Mouse (Mus musculus) G1E (cell line): ENCODE measurements around the gene Rassf1. TPM values are rescaled to one million over a fixed set of nuclear protein-coding genes. Genes with fewer than 3 reads are reported as not detected.
A peak's percentile ranks its signal among the peaks of the same experiment; 100 is the strongest.

Source experiments
- ATAC-seq: 2 replicates; pipeline ENCODE4 v1.8.0; 2016; ENCODE audit warnings: mild to moderate bottlenecking; ENCODE audit not compliant: insufficient number of reproducible peaks, poor library complexity, low FRiP score, severe bottlenecking; ENCODE audit errors: extremely low read depth
- DNase-seq: peaks from one replicate; pipeline ENCODE4 v3.0.0; 2012; ENCODE audit warnings: low spot score
- H3K27me3 ChIP-seq: 2 replicates; pipeline ENCODE4 v1.6.1; 2012; ENCODE audit warnings: mild to moderate bottlenecking, low read length, inconsistent platforms; ENCODE audit not compliant: insufficient read depth
- H3K36me3 ChIP-seq: replicated peaks from 2 replicates; pipeline ENCODE3; 2012; ENCODE audit warnings: mild to moderate bottlenecking, inconsistent platforms
- H3K4me1 ChIP-seq: 2 replicates; pipeline ENCODE4 v1.6.1; 2012; ENCODE audit warnings: low read depth, low read length, inconsistent platforms, mixed read lengths; ENCODE audit not compliant: insufficient read depth
- H3K4me3 ChIP-seq: 2 replicates; pipeline ENCODE4 v1.5.1; 2012; ENCODE audit warnings: low read depth, mild to moderate bottlenecking, inconsistent platforms, low read length, moderate library complexity, mixed read lengths
- H3K9me3 ChIP-seq: replicated peaks from 2 replicates; pipeline ENCODE4 v1.6.1; 2012; ENCODE audit warnings: inconsistent platforms
- CTCF ChIP-seq: IDR thresholded peaks from 2 replicates; pipeline ENCODE4 v1.5.1; 2012; ENCODE audit warnings: low read depth, low read length, inconsistent platforms, mixed read lengths
- GATA1 ChIP-seq: IDR thresholded peaks from 2 replicates; pipeline ENCODE4 v1.6.1; 2012; ENCODE audit warnings: borderline replicate concordance, low read length, inconsistent platforms, mixed read lengths
- GATA2 ChIP-seq: IDR thresholded peaks from 2 replicates; pipeline ENCODE4 v1.6.1; 2012; ENCODE audit warnings: low read depth, low read length, inconsistent platforms, borderline replicate concordance
- POLR2AphosphoS5 ChIP-seq: IDR thresholded peaks from 2 replicates; pipeline ENCODE4 v1.6.1; 2012; ENCODE audit warnings: low read depth, low read length, inconsistent platforms; ENCODE audit not compliant: insufficient replicate concordance
- TAL1 ChIP-seq: conservative IDR thresholded peaks from 2 replicates; pipeline ENCODE4 v1.6.1; 2012; ENCODE audit warnings: low read depth, low read length, inconsistent platforms, mixed read lengths
- polyA plus RNA-seq: library from polyadenylated mRNA; stranded (reverse); fragments of >175 nt; gene quantifications from 2 replicates; pipeline ENCODE4 v1.2.3, GENCODE M21; 2012
- total RNA-seq, 2 experiments: library from RNA; stranded (forward) in 1 of 2; stranded (reverse) in 1 of 2; fragments of 200-1000 nt in 1 of 2; fragments of >200 nt in 1 of 2; fragmentation: Nextera tagmentation in 1 of 2; gene quantifications; 2 replicates each; pipeline ENCODE4 v1.2.3; 2014 to 2017

The Rassf1 gene
- total and polyA plus RNA-seq, 3 experiments = 12.1 to 29.5 (median 15.4) TPM

GRCm38 (mm10) chr9:107607653-107608245 is 56.4 kb downstream of the Rassf1 start:
- no peak for ATAC-seq
- TF ChIP-seq GATA1 = no peak
- no peaks in the 10 kb centered on the region for H3K36me3 ChIP-seq
- no peaks in the 10 kb centered on the region for H3K9me3 ChIP-seq
- peaks cover 58% of the 10 kb centered on the region for H3K27me3 ChIP-seq
- DNase-seq = no peak
- no peak overlapping the region for H3K4me3 ChIP-seq
- peaks cover 64% of the 10 kb centered on the region for H3K4me1 ChIP-seq

- DNase-seq (no peak), ATAC-seq (no peak)
- Histone ChIP-seq H3K27me3 (peaks cover 48% of the 10 kb centered on the region), H3K4me1 (peaks cover 66% of the 10 kb centered on the region), H3K36me3 (peaks cover 4% of the 10 kb centered on the region), H3K4me3 (no peak within 1 kb of the TSS), H3K9me3 (no peaks in the 10 kb centered on the region)
- no peak for TF ChIP-seq GATA2
- no peak for TF ChIP-seq POLR2AphosphoS5
- no peak for TF ChIP-seq CTCF
- TF ChIP-seq TAL1 = no peak
- no peak for TF ChIP-seq GATA1
Observed at GRCm38 (mm10) chr9:107608741-107609432, 57.5 kb downstream of the Rassf1 start, which contains the start of gene Sema3b. Gene Sema3b, minus strand, starts transcription at chr9:107609229.

DNA sequence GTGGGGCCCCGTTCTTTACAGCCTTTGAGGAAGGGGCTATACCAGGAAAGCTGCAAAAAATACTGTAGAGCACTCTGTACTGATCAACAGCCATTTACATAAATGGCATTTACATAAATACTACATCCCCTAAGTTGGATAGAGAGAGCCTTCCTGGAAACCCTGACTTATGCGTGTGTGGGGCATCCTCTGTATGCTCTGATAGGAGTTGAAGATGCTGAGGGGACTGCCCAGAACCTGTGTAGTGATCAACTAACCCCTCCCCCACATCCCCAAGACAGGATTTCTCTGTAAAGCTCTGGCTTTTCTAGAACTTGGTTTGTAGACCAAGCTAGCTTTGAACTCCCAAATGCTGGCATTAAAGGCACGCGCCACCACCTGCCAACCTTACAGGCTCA is 58.1 kb downstream of the Rassf1 start:
- peaks cover 43% of the 10 kb centered on the region for H3K27me3 ChIP-seq
- no peak overlapping the region for H3K4me3 ChIP-seq
- ATAC-seq = no peak
- peaks cover 9% of the 10 kb centered on the region for H3K36me3 ChIP-seq
- TF ChIP-seq TAL1 (no peak), GATA2 (no peak), GATA1 (no peak), CTCF (no peak), POLR2AphosphoS5 (no peak)
- H3K4me1 ChIP-seq = peaks cover 66% of the 10 kb centered on the region
- no peak for DNase-seq
- H3K9me3 ChIP-seq = no peaks in the 10 kb centered on the region

DNA sequence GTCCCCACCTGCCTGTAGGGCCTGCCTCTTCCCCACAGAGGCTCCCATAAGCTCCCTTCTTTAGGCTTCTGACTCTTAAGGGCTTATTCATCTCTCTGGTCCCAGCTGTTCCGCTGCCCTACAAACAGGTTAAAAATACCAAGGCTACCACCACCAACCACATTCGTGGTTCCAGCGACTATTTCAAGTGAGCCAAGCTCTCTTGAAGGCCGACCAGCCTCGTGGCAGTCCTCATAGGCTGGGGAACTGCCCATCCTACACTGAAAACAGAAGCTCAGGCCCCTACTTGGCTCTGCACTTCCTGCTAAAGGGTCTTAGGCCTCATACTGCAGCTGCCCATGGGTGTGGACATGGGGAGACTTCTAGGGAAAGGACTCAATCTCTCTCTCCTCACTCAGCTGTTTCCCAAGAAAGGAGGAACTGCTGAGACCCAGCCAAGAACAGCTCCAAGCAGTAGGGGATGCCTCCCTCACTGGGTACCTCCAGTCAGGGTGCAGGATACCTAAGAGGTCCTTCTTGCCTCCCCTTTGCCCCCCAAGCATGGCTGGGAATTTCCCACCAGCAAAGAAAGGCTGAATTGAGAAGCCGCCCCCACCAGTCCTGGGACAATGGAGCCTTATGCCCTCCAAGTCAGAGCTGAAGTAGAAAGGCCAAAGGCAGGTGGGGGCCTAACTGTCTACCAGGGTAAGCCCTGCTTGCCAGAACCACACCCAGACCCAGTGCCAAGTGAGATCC is 60.3 kb downstream of the Rassf1 start:
- no peak for TF ChIP-seq TAL1
- no peak for TF ChIP-seq GATA1
- no peak for TF ChIP-seq GATA2
- TF ChIP-seq CTCF = no peak
- TF ChIP-seq POLR2AphosphoS5 = no peak
- Histone ChIP-seq H3K4me3 (peak overlapping the region; percentile 68; the same call in 1 of the 2 replicates), H3K4me1 (peaks cover 51% of the 10 kb centered on the region), H3K27me3 (peaks cover 23% of the 10 kb centered on the region), H3K36me3 (peaks cover 31% of the 10 kb centered on the region), H3K9me3 (no peaks in the 10 kb centered on the region)
- DNase-seq (no peak), ATAC-seq (no peak)

Other genes with a start within 250 kb of the Rassf1 start
- gene Hemk1, start 213.2 kb upstream of the Rassf1 start, total RNA-seq (2014; fragmentation: Nextera tagmentation) = 29.6 and 42.6 TPM in 2 replicates
- 35.6 and 48.6 TPM in 2 replicates for gene Hemk1, start 213.2 kb upstream of the Rassf1 start, total RNA-seq (2017)
- gene Hemk1, start 213.2 kb upstream of the Rassf1 start, polyA plus RNA-seq = 9.4 and 11.0 TPM in 2 replicates
- 1.3 TPM in 1 of 2 replicates, not detected in the other for gene 6430571L13Rik, start 211.0 kb upstream of the Rassf1 start, total RNA-seq (2014; fragmentation: Nextera tagmentation)
- 0.64 and 0.76 TPM in 2 replicates for gene 6430571L13Rik, start 211.0 kb upstream of the Rassf1 start, total RNA-seq (2017)
- gene 6430571L13Rik, start 211.0 kb upstream of the Rassf1 start, polyA plus RNA-seq = 0.29 and 0.46 TPM in 2 replicates
- gene Cacna2d2, start 151.9 kb upstream of the Rassf1 start, total RNA-seq (2014; fragmentation: Nextera tagmentation) = not detected in 2 replicates
- 0.05 and 0.06 TPM in 2 replicates for gene Cacna2d2, start 151.9 kb upstream of the Rassf1 start, total RNA-seq (2017)
- gene Cacna2d2, start 151.9 kb upstream of the Rassf1 start, polyA plus RNA-seq = 0.09 TPM in 1 of 2 replicates, not detected in the other
- gene Tmem115, start 17.6 kb upstream of the Rassf1 start, total RNA-seq (2014; fragmentation: Nextera tagmentation) = 20.5 and 22.1 TPM in 2 replicates
- gene Tmem115, start 17.6 kb upstream of the Rassf1 start, total RNA-seq (2017) = 16.6 and 18.0 TPM in 2 replicates
- 23.2 and 27.1 TPM in 2 replicates for gene Tmem115, start 17.6 kb upstream of the Rassf1 start, polyA plus RNA-seq
- 1.9 TPM in 1 of 2 replicates, not detected in the other for gene Cyb561d2, start 9.4 kb upstream of the Rassf1 start, total RNA-seq (2014; fragmentation: Nextera tagmentation)
- 23.1 and 30.2 TPM in 2 replicates for gene Cyb561d2, start 9.4 kb upstream of the Rassf1 start, total RNA-seq (2017)
- 10.6 and 11.7 TPM in 2 replicates for gene Cyb561d2, start 9.4 kb upstream of the Rassf1 start, polyA plus RNA-seq
- 16.3 and 22.6 TPM in 2 replicates for gene Nprl2, start 9.3 kb upstream of the Rassf1 start, total RNA-seq (2014; fragmentation: Nextera tagmentation)
- 18.4 and 35.0 TPM in 2 replicates for gene Nprl2, start 9.3 kb upstream of the Rassf1 start, total RNA-seq (2017)
- gene Nprl2, start 9.3 kb upstream of the Rassf1 start, polyA plus RNA-seq = 1.4 and 1.7 TPM in 2 replicates
- 1.1 TPM in 1 of 2 replicates, not detected in the other for gene Zmynd10, start 4.3 kb upstream of the Rassf1 start, total RNA-seq (2014; fragmentation: Nextera tagmentation)
- gene Zmynd10, start 4.3 kb upstream of the Rassf1 start, total RNA-seq (2017) = 6.2 and 7.3 TPM in 2 replicates
- 1.1 TPM in 2 replicates for gene Zmynd10, start 4.3 kb upstream of the Rassf1 start, polyA plus RNA-seq
- 30.4 and 33.1 TPM in 2 replicates for gene Tusc2, start 11.7 kb downstream of the Rassf1 start, total RNA-seq (2014; fragmentation: Nextera tagmentation)
- gene Tusc2, start 11.7 kb downstream of the Rassf1 start, total RNA-seq (2017) = 16.0 and 21.3 TPM in 2 replicates
- 24.4 and 45.3 TPM in 2 replicates for gene Tusc2, start 11.7 kb downstream of the Rassf1 start, polyA plus RNA-seq
- 11.7 and 16.8 TPM in 2 replicates for gene Hyal2, start 16.4 kb downstream of the Rassf1 start, total RNA-seq (2014; fragmentation: Nextera tagmentation)
- gene Hyal2, start 16.4 kb downstream of the Rassf1 start, total RNA-seq (2017) = 4.2 and 5.5 TPM in 2 replicates
- gene Hyal2, start 16.4 kb downstream of the Rassf1 start, polyA plus RNA-seq = 28.9 and 33.9 TPM in 2 replicates
- 6.6 and 7.3 TPM in 2 replicates for gene Hyal1, start 25.4 kb downstream of the Rassf1 start, total RNA-seq (2014; fragmentation: Nextera tagmentation)
- gene Hyal1, start 25.4 kb downstream of the Rassf1 start, total RNA-seq (2017) = 1.9 and 2.3 TPM in 2 replicates
- gene Hyal1, start 25.4 kb downstream of the Rassf1 start, polyA plus RNA-seq = 1.4 and 2.2 TPM in 2 replicates
- 17.1 and 17.4 TPM in 2 replicates for gene Naa80, start 27.3 kb downstream of the Rassf1 start, total RNA-seq (2014; fragmentation: Nextera tagmentation)
- 13.1 and 14.6 TPM in 2 replicates for gene Naa80, start 27.3 kb downstream of the Rassf1 start, total RNA-seq (2017)
- gene Naa80, start 27.3 kb downstream of the Rassf1 start, polyA plus RNA-seq = 53.5 and 53.8 TPM in 2 replicates
- 4.6 and 7.7 TPM in 2 replicates for gene Hyal3, start 29.3 kb downstream of the Rassf1 start, total RNA-seq (2014; fragmentation: Nextera tagmentation)
- gene Hyal3, start 29.3 kb downstream of the Rassf1 start, total RNA-seq (2017) = 1.1 and 1.4 TPM in 2 replicates
- gene Hyal3, start 29.3 kb downstream of the Rassf1 start, polyA plus RNA-seq = 0.29 and 0.53 TPM in 2 replicates
- 178 and 183 TPM in 2 replicates for gene Ifrd2, start 36.1 kb downstream of the Rassf1 start, total RNA-seq (2014; fragmentation: Nextera tagmentation)
- gene Ifrd2, start 36.1 kb downstream of the Rassf1 start, total RNA-seq (2017) = 76.0 and 76.7 TPM in 2 replicates
- gene Ifrd2, start 36.1 kb downstream of the Rassf1 start, polyA plus RNA-seq = 153 and 156 TPM in 2 replicates
- not detected in 2 replicates for gene Sema3b, start 57.7 kb downstream of the Rassf1 start, total RNA-seq (2014; fragmentation: Nextera tagmentation)
- gene Sema3b, start 57.7 kb downstream of the Rassf1 start, total RNA-seq (2017) = 0.27 TPM in 1 of 2 replicates, not detected in the other
- not detected in 2 replicates for gene Sema3b, start 57.7 kb downstream of the Rassf1 start, polyA plus RNA-seq
- gene Gnai2, start 83.8 kb downstream of the Rassf1 start, total RNA-seq (2014; fragmentation: Nextera tagmentation) = 337 and 375 TPM in 2 replicates
- gene Gnai2, start 83.8 kb downstream of the Rassf1 start, total RNA-seq (2017) = 232 TPM in 2 replicates
- 657 and 787 TPM in 2 replicates for gene Gnai2, start 83.8 kb downstream of the Rassf1 start, polyA plus RNA-seq
- not detected in 2 replicates for gene Slc38a3, start 118.0 kb downstream of the Rassf1 start, total RNA-seq (2014; fragmentation: Nextera tagmentation)
- gene Slc38a3, start 118.0 kb downstream of the Rassf1 start, total RNA-seq (2017) = 0.11 and 0.12 TPM in 2 replicates
- gene Slc38a3, start 118.0 kb downstream of the Rassf1 start, polyA plus RNA-seq = not detected in 2 replicates
- not detected in 2 replicates for gene Gnat1, start 128.2 kb downstream of the Rassf1 start, total RNA-seq (2014; fragmentation: Nextera tagmentation)
- gene Gnat1, start 128.2 kb downstream of the Rassf1 start, total RNA-seq (2017) = 0.05 TPM in 1 of 2 replicates, not detected in the other
- gene Gnat1, start 128.2 kb downstream of the Rassf1 start, polyA plus RNA-seq = not detected in 2 replicates
- gene Sema3f, start 158.9 kb downstream of the Rassf1 start, total RNA-seq (2014; fragmentation: Nextera tagmentation) = not detected in 2 replicates
- 0.11 and 0.52 TPM in 2 replicates for gene Sema3f, start 158.9 kb downstream of the Rassf1 start, total RNA-seq (2017)
- 0.07 and 0.09 TPM in 2 replicates for gene Sema3f, start 158.9 kb downstream of the Rassf1 start, polyA plus RNA-seq
- gene Rbm5, start 219.4 kb downstream of the Rassf1 start, total RNA-seq (2014; fragmentation: Nextera tagmentation) = 355 and 467 TPM in 2 replicates
- gene Rbm5, start 219.4 kb downstream of the Rassf1 start, total RNA-seq (2017) = 261 and 271 TPM in 2 replicates
- 14.3 and 23.4 TPM in 2 replicates for gene Rbm5, start 219.4 kb downstream of the Rassf1 start, polyA plus RNA-seq